Mouse (Mus musculus): Measurements from ENCODE around the gene Slc6a4.

Slc6a4 gene

GRCm38 (mm10) chr11:76997916-76998704 is at the start of gene Slc6a4:
TSS of gene Slc6a4 (plus strand) at chr11:76998603.
- DNase-seq, result peak; percentile 9

DNA sequence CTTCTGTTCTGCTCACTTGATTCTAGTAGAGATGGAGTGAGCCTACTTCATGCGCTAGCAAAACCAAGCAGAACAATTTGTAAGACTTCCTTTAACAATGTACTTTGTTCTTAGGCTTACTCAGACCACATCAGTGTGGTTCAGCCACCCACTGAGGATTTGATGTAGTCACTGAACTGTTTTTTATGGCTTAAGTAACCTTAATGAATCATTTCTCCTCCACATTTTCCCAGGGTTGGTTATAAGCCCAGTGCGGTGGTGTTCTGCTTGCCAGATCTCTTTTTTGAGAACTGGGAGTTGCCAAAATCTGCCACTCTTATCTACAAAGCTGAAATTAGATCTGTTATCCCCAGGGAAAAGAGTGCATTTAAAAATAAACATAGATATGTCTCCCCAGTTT is 44.9 kb upstream of the Slc6a4 start:
- DNase-seq, result no peak

GRCm38 (mm10) chr11:76965703-76966102 is 32.7 kb upstream of the Slc6a4 start:
- no peak for DNase-seq

- DNase-seq, result no peak
Observed at GRCm38 (mm10) chr11:76970328-76970727, 28.1 kb upstream of the Slc6a4 start.

- no peak for DNase-seq
Observed at GRCm38 (mm10) chr11:76974680-76975319, 23.6 kb upstream of the Slc6a4 start.

GRCm38 (mm10) chr11:76981570-76982141 is 16.7 kb upstream of the Slc6a4 start:
- DNase-seq, result no peak

GRCm38 (mm10) chr11:76982415-76982814 is 16.0 kb upstream of the Slc6a4 start:
- DNase-seq, result no peak

GRCm38 (mm10) chr11:76983641-76984040 is 14.8 kb upstream of the Slc6a4 start:
- no peak for DNase-seq

- DNase-seq, result no peak
Observed at GRCm38 (mm10) chr11:76984173-76984572, 14.2 kb upstream of the Slc6a4 start.

- DNase-seq, result no peak
Observed at GRCm38 (mm10) chr11:76990839-76991238, 7.6 kb upstream of the Slc6a4 start.

- no peak for DNase-seq
Observed at GRCm38 (mm10) chr11:76992886-76993285, 5.5 kb upstream of the Slc6a4 start.

- peak; percentile 6 for DNase-seq
Observed at GRCm38 (mm10) chr11:76995966-76996672, 2.3 kb upstream of the Slc6a4 start.

DNA sequence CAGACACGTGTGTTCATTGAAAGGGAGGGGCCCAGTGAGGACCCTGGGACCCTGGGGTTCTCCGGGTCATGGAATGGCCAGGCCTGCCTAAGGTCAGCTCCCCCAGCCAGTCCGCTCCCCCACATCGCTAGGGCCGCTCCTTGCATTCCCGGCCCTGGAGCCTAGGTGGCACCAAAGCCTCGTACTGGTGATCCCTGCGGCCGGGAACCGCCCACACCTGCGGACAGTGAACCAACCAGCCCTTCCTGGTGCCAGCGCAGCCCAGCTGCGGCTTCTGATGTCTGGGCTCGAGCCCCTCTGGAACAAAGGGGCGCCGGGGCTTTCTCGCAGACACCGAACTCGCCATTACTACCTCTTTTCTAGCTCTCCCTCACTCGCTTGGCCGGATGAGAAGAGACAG is 1.1 kb upstream of the Slc6a4 start:
- peak; percentile 86 for DNase-seq

DNA sequence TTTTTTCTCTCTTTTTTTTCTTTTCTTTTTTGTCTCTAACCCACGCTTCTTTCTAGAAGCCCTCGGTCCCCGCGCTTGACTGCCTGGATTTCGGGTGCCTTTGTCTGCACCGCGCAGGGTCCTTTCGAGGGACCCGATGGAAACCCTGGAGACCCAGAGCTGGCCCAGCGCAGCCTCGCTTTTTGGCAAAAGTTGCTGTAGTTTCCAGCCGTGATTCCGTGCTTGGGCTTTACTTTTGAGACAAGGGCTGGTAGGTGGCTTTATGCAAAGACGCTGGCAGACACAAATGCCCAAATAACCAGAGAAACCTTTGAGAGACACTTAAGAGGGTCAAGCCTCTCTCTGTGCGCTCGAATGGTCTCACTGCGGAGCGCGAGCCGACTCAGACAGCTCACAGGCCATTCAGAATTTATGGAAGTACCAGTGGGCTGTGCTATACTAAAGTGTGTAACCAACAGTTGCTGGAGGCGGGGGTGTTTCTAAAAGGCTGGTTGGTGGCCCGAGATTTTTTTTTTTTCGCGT is 363 bp downstream of the Slc6a4 start:
- peak; percentile 7 for DNase-seq

GRCm38 (mm10) chr11:77000741-77001140 is 2.3 kb downstream of the Slc6a4 start:
- DNase-seq, result no peak

DNA sequence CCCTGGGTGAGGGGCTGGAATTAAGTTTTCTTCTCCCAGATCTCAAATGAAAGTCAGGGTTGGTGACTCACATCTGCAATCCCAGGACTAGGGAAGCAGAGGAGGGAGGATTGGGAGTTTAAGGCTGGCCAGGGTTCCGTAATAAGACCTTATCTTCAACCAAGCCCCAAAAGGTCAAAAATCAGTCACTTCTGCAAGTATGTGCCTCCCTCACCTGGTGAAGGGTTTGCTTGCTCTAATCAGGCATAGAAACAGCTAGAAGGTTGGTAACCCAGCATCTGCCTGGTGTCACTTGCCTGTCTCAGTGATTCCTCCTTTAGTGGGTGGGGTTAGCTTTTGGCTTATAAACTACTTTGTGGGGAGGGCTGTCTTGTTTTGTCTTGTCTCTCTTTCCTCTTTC is 4.0 kb downstream of the Slc6a4 start:
- no peak for DNase-seq

DNA sequence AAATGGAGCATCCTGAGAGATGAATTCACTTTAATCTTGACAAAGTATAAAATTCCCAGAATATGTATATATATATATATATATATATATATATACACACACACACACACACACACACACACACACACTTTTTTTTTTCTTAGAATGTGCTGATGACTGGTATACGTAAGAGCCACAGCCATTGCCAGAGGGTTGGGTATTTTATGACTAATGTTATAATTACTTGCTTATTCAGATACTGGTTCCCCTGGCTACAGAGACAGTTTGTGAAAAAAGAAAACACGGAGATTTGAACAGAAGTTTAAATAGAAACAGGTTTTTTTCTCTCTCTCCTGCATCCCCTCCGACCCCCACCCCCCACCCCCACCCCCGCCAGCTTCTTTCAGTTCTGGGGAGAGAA is 7.5 kb downstream of the Slc6a4 start:
- DNase-seq, result no peak

- no peak for DNase-seq
Observed at GRCm38 (mm10) chr11:77006616-77007015, 8.2 kb downstream of the Slc6a4 start.

GRCm38 (mm10) chr11:77009069-77010025 is 10.9 kb downstream of the Slc6a4 start:
- peak; percentile 23 for DNase-seq

DNA sequence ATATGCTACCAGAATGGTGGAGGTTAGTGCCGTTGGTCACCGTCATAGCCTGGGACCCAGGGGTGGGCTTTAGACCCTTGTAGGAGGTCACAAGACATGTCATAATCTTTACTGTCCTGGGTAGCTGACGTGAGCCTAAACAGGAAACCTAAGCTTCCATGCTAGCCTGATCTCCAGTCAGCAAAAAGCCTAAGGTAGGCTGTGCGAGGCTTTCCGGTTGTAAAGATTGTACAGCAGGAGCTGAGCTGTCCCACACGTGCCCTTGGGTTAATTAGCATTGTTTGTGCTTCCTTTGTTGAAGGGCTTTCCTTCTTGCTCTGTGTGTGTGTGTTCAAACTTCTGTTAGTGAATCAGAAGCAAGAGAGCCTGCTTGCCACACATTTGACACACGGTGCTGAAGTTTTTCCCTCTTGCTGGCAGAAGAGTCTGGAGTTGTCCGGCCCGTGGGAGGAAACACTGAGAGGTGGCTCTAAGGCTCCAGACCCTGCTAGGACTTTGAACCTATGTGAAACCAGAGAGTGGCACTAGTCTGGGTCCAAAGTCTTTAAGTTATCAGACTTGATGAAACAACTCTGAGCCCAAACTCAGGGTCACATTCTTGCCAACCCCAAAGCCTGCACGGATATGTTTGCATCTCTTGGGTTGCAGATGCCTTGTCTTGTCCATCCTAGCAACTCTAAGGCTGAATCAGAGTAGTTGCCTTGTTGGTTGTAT is 12.5 kb downstream of the Slc6a4 start:
- DNase-seq, result no peak

DNA sequence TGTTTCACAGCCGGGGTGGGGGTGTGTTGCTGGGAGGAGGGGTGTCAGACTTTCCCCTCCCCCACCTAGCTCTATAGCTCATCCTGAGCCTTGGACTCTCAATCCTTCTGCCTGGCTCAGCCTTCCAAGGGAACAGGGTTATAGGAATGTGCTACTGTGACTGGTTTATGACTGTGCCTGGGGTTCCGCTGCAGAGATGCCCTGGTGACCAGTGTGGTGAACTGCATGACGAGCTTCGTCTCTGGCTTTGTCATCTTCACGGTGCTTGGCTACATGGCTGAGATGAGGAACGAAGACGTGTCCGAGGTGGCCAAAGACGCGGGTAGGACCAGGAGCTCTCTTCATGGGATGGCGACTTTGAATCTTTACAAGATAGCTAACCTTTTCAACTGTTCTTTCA is 19.6 kb downstream of the Slc6a4 start:
- no peak for DNase-seq

Measured in kidney, postnatal 14 days (tissue).